Mouse (Mus musculus) Patski (cell line): Measurements from ENCODE around the gene Xylt2. TPM values are rescaled to one million over a fixed set of nuclear protein-coding genes. Genes with fewer than 3 reads are reported as not detected.
"Not testable (repeated sequence)": the region's sequence is repeated elsewhere in the genome, so short reads cannot be mapped to it uniquely, and the experiment has no call there.

Experiments
- ATAC-seq: fragments of 100-300 bp; one replicate; pipeline ENCODE4 v1.8.0; 2021
- CTCF ChIA-PET: fragments of 350-600 bp; sonication (Branson Sonifier 250); formaldehyde crosslinking; loops from one replicate; lab custom pipeline; 2022; ENCODE audit warnings: inconsistent platforms; lab: Charles Lee
- POLR2A ChIA-PET: fragments of 350-600 bp; sonication (Branson Sonifier 250); formaldehyde crosslinking; loops from one replicate; lab custom pipeline; 2022; ENCODE audit warnings: antibody characterized with exemption, inconsistent platforms; lab: Charles Lee
- DNase-seq: peaks from one replicate; pipeline ENCODE4 v3.0.0-alpha.2; 2011; ENCODE audit warnings: low read depth, low spot score
- H3K27me3 ChIP-seq: fragments of 371-371 bp; one replicate; pipeline ENCODE4 v1.5.1; 2021
- CTCF ChIP-seq: fragments of 100-300 bp; IDR thresholded peaks from one replicate; pipeline ENCODE4 v1.5.1; 2021
- in situ Hi-C: fragments of 300-500 bp; cut with MboI; formaldehyde crosslinking; loops from 3 replicates; pipeline ENCODE4 v1.11.1; 2018; ENCODE audit warnings: low pct_unique_long_range_greater_than_20kb, mixed read lengths
- polyA plus RNA-seq: library from polyadenylated mRNA; unstranded; gene quantifications from one replicate; pipeline ENCODE4 v1.2.3, GENCODE M21; 2021

Xylt2 gene
- polyA plus RNA-seq, 1 experiment from 2014 or later: 34.5 TPM

- H3K27me3 ChIP-seq: peaks cover 5% of the 10 kb centered on the region
- CTCF ChIA-PET: no interaction called here
- POLR2A ChIA-PET: interaction anchor here (0.6 to 0.7 kb wide), 2 partner anchors 227 to 288 kb away, joined by 3 to 7 read pairs; no protein-coding TSS in a partner anchor
- no peak for TF ChIP-seq CTCF
- ATAC-seq (no peak), DNase-seq (no peak)
- in situ Hi-C loops: no loop called here
These were observed 24.3 kb upstream of the Xylt2 start for GRCm38 (mm10) chr11:94701401-94702215.

- TF ChIP-seq CTCF: no peak
- ChIA-PET CTCF (no interaction called here), POLR2A (no interaction called here)
- in situ Hi-C loops: no loop called here
- no peak for DNase-seq
- ATAC-seq: no peak
- peaks cover 10% of the 10 kb centered on the region for H3K27me3 ChIP-seq
These were observed 22.1 kb upstream of the Xylt2 start for GRCm38 (mm10) chr11:94699399-94699798.

- no peak for TF ChIP-seq CTCF
- peaks cover 10% of the 10 kb centered on the region for H3K27me3 ChIP-seq
- in situ Hi-C loops: no loop called here
- ChIA-PET CTCF (no interaction called here), POLR2A (no interaction called here)
- DNase-seq: no peak
- ATAC-seq: no peak
These were observed 20.6 kb upstream of the Xylt2 start for GRCm38 (mm10) chr11:94697703-94698464.

GRCm38 (mm10) chr11:94697140-94697539 lies 19.8 kb upstream of the Xylt2 start:
- no peak for TF ChIP-seq CTCF
- in situ Hi-C loops: no loop called here
- peaks cover 10% of the 10 kb centered on the region for H3K27me3 ChIP-seq
- CTCF ChIA-PET: no interaction called here
- DNase-seq (no peak), ATAC-seq (no peak)
- POLR2A ChIA-PET: no interaction called here

GRCm38 (mm10) chr11:94695508-94695907 lies 18.2 kb upstream of the Xylt2 start:
- peaks cover 10% of the 10 kb centered on the region for H3K27me3 ChIP-seq
- in situ Hi-C loops: no loop called here
- ATAC-seq (no peak), DNase-seq (no peak)
- no peak for TF ChIP-seq CTCF
- CTCF ChIA-PET: no interaction called here
- POLR2A ChIA-PET: no interaction called here

- POLR2A ChIA-PET, ATAC-seq, DNase-seq, in situ Hi-C loops: not testable (repeated sequence)
- H3K27me3 ChIP-seq: peaks cover 10% of the 10 kb centered on the region
- CTCF ChIA-PET: interaction anchor here (1.4 kb wide), 1 partner anchor 10 kb away, joined by 3 read pairs; no protein-coding TSS in a partner anchor
These were observed 15.2 kb upstream of the Xylt2 start for GRCm38 (mm10) chr11:94692502-94692901.

- ChIA-PET CTCF (interaction anchor here (1.4 kb wide), 1 partner anchor 18 kb away, joined by 4 read pairs; no protein-coding TSS in a partner anchor), POLR2A (no interaction called here)
- no peak for TF ChIP-seq CTCF
- ATAC-seq: no peak
- H3K27me3 ChIP-seq: peaks cover 3% of the 10 kb centered on the region
- DNase-seq: no peak
- in situ Hi-C loops: no loop called here
These were observed 9.9 kb upstream of the Xylt2 start for GRCm38 (mm10) chr11:94687178-94687577.

- ChIA-PET POLR2A (no interaction called here), CTCF (interaction anchor here (1.0 kb wide), 1 partner anchor 10 kb away, joined by 3 read pairs; no protein-coding TSS in a partner anchor)
- ATAC-seq: no peak
- H3K27me3 ChIP-seq: peaks cover 8% of the 10 kb centered on the region
- TF ChIP-seq CTCF: no peak
- no peak for DNase-seq
- in situ Hi-C loops: no loop called here
These were observed 5.1 kb upstream of the Xylt2 start for GRCm38 (mm10) chr11:94682427-94682826.

- peaks cover 6% of the 10 kb centered on the region for H3K27me3 ChIP-seq
- CTCF ChIA-PET: no interaction called here
- ATAC-seq (no peak), DNase-seq (no peak)
- no peak for TF ChIP-seq CTCF
- POLR2A ChIA-PET: no interaction called here
- in situ Hi-C loops: no loop called here
These were observed 4.3 kb upstream of the Xylt2 start for GRCm38 (mm10) chr11:94681640-94682039.

- ATAC-seq (no peak), DNase-seq (no peak)
- in situ Hi-C loops: no loop called here
- POLR2A ChIA-PET: no interaction called here
- H3K27me3 ChIP-seq: peaks cover 6% of the 10 kb centered on the region
- CTCF ChIA-PET: no interaction called here
- no peak for TF ChIP-seq CTCF
These were observed 3.3 kb upstream of the Xylt2 start for GRCm38 (mm10) chr11:94680639-94681038.
